In genomic region chr2:131053851-131054645, GRCm38 (mm10) we compare ENCODE assay signal across 9 mouse cellular contexts. TPM values are rescaled to one million over a fixed set of nuclear protein-coding genes. Genes with fewer than 3 reads are reported as not detected.
DNase-seq lines count a peak whose midpoint lies in the region; ATAC-seq and TF ChIP-seq lines count a peak whose summit lies in the region.
"Had no signal": no experiment of that assay in that cellular context is flagged by ENCODE, and none has a peak within 500 bp of the region (broad histone marks: within the 10 kb centered on the region; RNA-seq: fewer than 3 reads in every experiment).

No protein-coding gene starts in this region.

- WGBS in embryonic facial prominence, embryonic 14.5 days = 3% methylated on average over 45 of the region's 45 CpGs
- 3% methylated on average over 45 of the region's 45 CpGs for WGBS in intestine, postnatal 0 days
- WGBS in small intestine, adult 2 months = 7% methylated on average over 45 of the region's 45 CpGs

- H3K9ac ChIP-seq in embryonic facial prominence, embryonic 14.5 days (ENCODE audit: low read depth, low read length) = peak overlapping the region; percentile 46
- H3K9ac ChIP-seq in intestine, postnatal 0 days (ENCODE audit: low read depth, low read length) = no peak overlapping the region; the same call in 1 of the 2 replicates

- no peak for TF ChIP-seq POLR2A in small intestine, adult 2 months (IDR thresholded peaks at IDR 0.05; ENCODE audit: low read depth, low read length)

- no peak for ATAC-seq in embryonic facial prominence, embryonic 14.5 days (ENCODE audit: low read depth)
- ATAC-seq in intestine, postnatal 0 days = no peak

- H3K9me3 ChIP-seq in embryonic facial prominence, embryonic 14.5 days (ENCODE audit: control insufficient read depth, low read length) = no peaks in the 10 kb centered on the region
- H3K9me3 ChIP-seq in intestine, postnatal 0 days (ENCODE audit: control insufficient read depth) = no peaks in the 10 kb centered on the region

- TF ChIP-seq CTCF in intestine, postnatal 0 days (IDR thresholded peaks at IDR 0.05; ENCODE audit: low read depth) = no peak
- TF ChIP-seq CTCF in small intestine, adult 2 months (IDR thresholded peaks at IDR 0.05; ENCODE audit: extremely low read depth, insufficient read length, insufficient replicate concordance, low read depth, low read length) = no peak

- peaks cover 10% of the 10 kb centered on the region; the same call in 1 of the 2 replicates for H3K4me1 ChIP-seq in embryonic facial prominence, embryonic 14.5 days (ENCODE audit: control insufficient read depth, insufficient read depth, low read length)
- H3K4me1 ChIP-seq in intestine, postnatal 0 days (replicated peaks; ENCODE audit: control insufficient read depth, insufficient read depth, low read length) = no peaks in the 10 kb centered on the region
- H3K4me1 ChIP-seq in small intestine, adult 2 months (ENCODE audit: control insufficient read depth, insufficient read depth, insufficient read length, low read length) = peaks cover 5% of the 10 kb centered on the region; the same call in 1 of the 2 replicates

- DNase-seq in kidney, postnatal 4 days = peak; percentile 49
- DNase-seq in kidney, adult 8-10 months = no peak
- DNase-seq in embryonic facial prominence, embryonic 14.5 days (ENCODE audit: low spot score) = no peak
- DNase-seq in gastrocnemius, adult 18-20 months (ENCODE audit: low spot score) = no peak
- no peak for DNase-seq in right cerebral cortex, adult 2 months (ENCODE audit: low spot score in 2 of 2)
- no peak for DNase-seq in layer of hippocampus, adult 11-12 months (ENCODE audit: low spot score)

- H3K27ac ChIP-seq in embryonic facial prominence, embryonic 14.5 days (replicated peaks; ENCODE audit: low read depth, low read length) = no peak overlapping the region
- no peak overlapping the region for H3K27ac ChIP-seq in intestine, postnatal 0 days (ENCODE audit: low read depth, low read length)
- H3K27ac ChIP-seq in small intestine, adult 2 months (ENCODE audit: insufficient read depth, low read depth, low read length) = no peak overlapping the region

- peak overlapping the region; percentile 31 for H3K4me3 ChIP-seq in embryonic facial prominence, embryonic 14.5 days (ENCODE audit: low read depth, low read length)
- H3K4me3 ChIP-seq in intestine, postnatal 0 days (ENCODE audit: low read depth, low read length) = peak overlapping the region; percentile 23
- peak overlapping the region; percentile 6 for H3K4me3 ChIP-seq in small intestine, adult 2 months (ENCODE audit: low read depth, low read length)

- peaks cover 45% of the 10 kb centered on the region for H3K27me3 ChIP-seq in embryonic facial prominence, embryonic 14.5 days (replicated peaks; ENCODE audit: control insufficient read depth, insufficient read depth, low read length)
- peaks cover 36% of the 10 kb centered on the region for H3K27me3 ChIP-seq in intestine, postnatal 0 days (replicated peaks; ENCODE audit: control insufficient read depth, insufficient read depth, low read length)
- H3K27me3 ChIP-seq in small intestine, adult 2 months (ENCODE audit: control insufficient read depth, insufficient read depth, low read length) = peaks cover 26% of the 10 kb centered on the region

- H3K4me2 ChIP-seq in embryonic facial prominence, embryonic 14.5 days (ENCODE audit: low read depth, low read length) = peak overlapping the region; percentile 57
- H3K4me2 ChIP-seq in intestine, postnatal 0 days (replicated peaks; ENCODE audit: low read depth) = peak overlapping the region; percentile 51

- H3K36me3 ChIP-seq in embryonic facial prominence, embryonic 14.5 days (ENCODE audit: control insufficient read depth, insufficient read depth, low read length) = no peaks in the 10 kb centered on the region
- H3K36me3 ChIP-seq in intestine, postnatal 0 days (ENCODE audit: control insufficient read depth, insufficient read depth) = no peaks in the 10 kb centered on the region
- H3K36me3 ChIP-seq in small intestine, adult 2 months (ENCODE audit: control insufficient read depth, insufficient read depth, low read length) = no peaks in the 10 kb centered on the region

RNA-seq across cellular contexts. Expression of gene Adam33, which starts 9.6 kb away (rescaled TPM):
- polyA plus RNA-seq in embryonic facial prominence, embryonic 14.5 days (2014; fragmentation: Nextera tagmentation; extraction: Ambion mirVana) = 18.4 and 22.7 TPM in 2 replicates
- 2.7 and 5.1 TPM in 2 replicates for polyA plus RNA-seq in intestine, postnatal 0 days (2015; fragmentation: Nextera tagmentation; extraction: Ambion mirVana)
- 12.4 and 13.1 TPM in 2 replicates for polyA plus RNA-seq in small intestine, adult 2 months (2012; rRNA removed)
- total RNA-seq in gastrocnemius, adult 18-20 months (2021) = 1 to 10 TPM; 1.3 to 1.9 TPM

RNA-seq across cellular contexts. Expression of gene Gfra4, which starts 11.2 kb away (rescaled TPM):
- polyA plus RNA-seq in embryonic facial prominence, embryonic 14.5 days (2014; fragmentation: Nextera tagmentation; extraction: Ambion mirVana) = 31.5 and 32.0 TPM in 2 replicates
- 3.8 and 5.7 TPM in 2 replicates for polyA plus RNA-seq in intestine, postnatal 0 days (2015; fragmentation: Nextera tagmentation; extraction: Ambion mirVana)
- polyA plus RNA-seq in small intestine, adult 2 months (2012; rRNA removed) = 11.1 and 17.0 TPM in 2 replicates
- total RNA-seq in gastrocnemius, adult 18-20 months (2021) = 1 to 10 TPM; 1.8 to 1.9 TPM
- total RNA-seq: liver, adult 2 months had no signal

RNA-seq across cellular contexts. Expression of gene Siglec1, which starts 32.5 kb away (rescaled TPM):
- 0.58 and 0.70 TPM in 2 replicates for polyA plus RNA-seq in embryonic facial prominence, embryonic 14.5 days (2014; fragmentation: Nextera tagmentation; extraction: Ambion mirVana)
- polyA plus RNA-seq in intestine, postnatal 0 days (2015; fragmentation: Nextera tagmentation; extraction: Ambion mirVana) = 0.20 and 0.30 TPM in 2 replicates
- polyA plus RNA-seq in small intestine, adult 2 months (2012; rRNA removed) = 1.9 and 2.7 TPM in 2 replicates
- under 1 TPM; 0.59 to 0.71 TPM for total RNA-seq in gastrocnemius, adult 18-20 months (2021)

Comparison
In these comparisons a context has a peak if more than half of its experiments do, and no peak if none do; other contexts are left out.
1. DNase-seq: peak in kidney, postnatal 4 days (2 of 2); none in kidney, adult 8-10 months (0 of 2), embryonic facial prominence, embryonic 14.5 days (single experiment), gastrocnemius, adult 18-20 months (single experiment), right cerebral cortex, adult 2 months (0 of 2) and layer of hippocampus, adult 11-12 months (single experiment).
2. Peak in every context shown above with its lines, with median percentiles within 50 percentile points of each other: H3K4me3 ChIP-seq.